20 mouse cellular contexts compared by ENCODE assay signal in genomic region chr13:9695403-9695802, GRCm38 (mm10).
DNase-seq lines count a peak whose midpoint lies in the region; ATAC-seq and TF ChIP-seq lines count a peak whose summit lies in the region.
"Had no signal": no experiment of that assay in that cellular context is flagged by ENCODE, and none has a peak within 500 bp of the region (broad histone marks: within the 10 kb centered on the region; RNA-seq: fewer than 3 reads in every experiment).

No protein-coding gene starts in this region.

- H3K27me3 ChIP-seq in lung, embryonic 14.5 days (ENCODE audit: insufficient read depth, low read length), result no peaks in the 10 kb centered on the region
- no peaks in the 10 kb centered on the region for H3K27me3 ChIP-seq in midbrain, embryonic 11.5 days (ENCODE audit: control insufficient read depth, insufficient read depth, low read length)
- no peaks in the 10 kb centered on the region for H3K27me3 ChIP-seq in midbrain, embryonic 10.5 days (ENCODE audit: low read depth, poor library complexity, severe bottlenecking)
- H3K27me3 ChIP-seq in limb, embryonic 14.5 days (ENCODE audit: control insufficient read depth, insufficient read depth, low read length), result no peaks in the 10 kb centered on the region
- H3K27me3 ChIP-seq: forebrain, embryonic 12.5 days; heart, embryonic 12.5 days had no signal

- no peak overlapping the region for H3K4me2 ChIP-seq in lung, embryonic 14.5 days
- no peak overlapping the region for H3K4me2 ChIP-seq in midbrain, embryonic 11.5 days
- H3K4me2 ChIP-seq in limb, embryonic 14.5 days (replicated peaks; ENCODE audit: low read depth, low read length, severe bottlenecking), result no peak overlapping the region
- H3K4me2 ChIP-seq: forebrain, embryonic 12.5 days; heart, embryonic 12.5 days; hindbrain, embryonic 14.5 days had no signal

- WGBS in lung, embryonic 14.5 days, result 64% methylated on average over 4 of the region's 4 CpGs
- WGBS in midbrain, embryonic 11.5 days, result 88% methylated on average over 4 of the region's 4 CpGs
- WGBS in midbrain, embryonic 10.5 days, result 92% methylated on average over 4 of the region's 4 CpGs
- 84% methylated on average over 4 of the region's 4 CpGs for WGBS in limb, embryonic 14.5 days

- TF ChIP-seq POLR2A in limb, embryonic 14.5 days (IDR thresholded peaks at IDR 0.05; ENCODE audit: borderline replicate concordance, extremely low read depth, insufficient read depth, insufficient read length), result no peak

- no peak for DNase-seq in lung, embryonic 14.5 days
- no peak for DNase-seq in lung, postnatal 25 days (ENCODE audit: low spot score)
- peak; percentile 4 for DNase-seq in midbrain, embryonic 11.5 days (ENCODE audit: low spot score, missing footprints)
- DNase-seq in midbrain, embryonic 10.5 days (ENCODE audit: low spot score), result no peak
- peak; percentile 50 for DNase-seq in Muller cell, postnatal 12 days (ENCODE audit: inconsistent ontology term)
- DNase-seq in limb, embryonic 14.5 days (ENCODE audit: low spot score), result no peak
- no peak for DNase-seq in gastrocnemius, postnatal 25 days
- DNase-seq: adrenal gland, adult 2 months; adrenal gland, postnatal 25 days; B cell, adult 2 months; cerebellum, adult 18-20 months; cerebellum, postnatal 10 days; gastrocnemius, postnatal 10 days had no signal

- H3K4me1 ChIP-seq in lung, embryonic 14.5 days (ENCODE audit: insufficient read depth), result 0 out of 2 replicates have a peak, but pooled peaks cover 5% of the 10 kb centered on the region
- no peaks in the 10 kb centered on the region for H3K4me1 ChIP-seq in midbrain, embryonic 11.5 days (ENCODE audit: control insufficient read depth, insufficient read depth, low read length)
- no peaks in the 10 kb centered on the region for H3K4me1 ChIP-seq in midbrain, embryonic 10.5 days
- H3K4me1 ChIP-seq in limb, embryonic 14.5 days (ENCODE audit: control insufficient read depth, insufficient read depth, low read length), result no peaks in the 10 kb centered on the region
- H3K4me1 ChIP-seq: forebrain, embryonic 12.5 days; heart, embryonic 12.5 days; hindbrain, embryonic 10.5 days had no signal

- no peaks in the 10 kb centered on the region for H3K9me3 ChIP-seq in lung, embryonic 14.5 days (ENCODE audit: low read depth, low read length)
- no peaks in the 10 kb centered on the region for H3K9me3 ChIP-seq in midbrain, embryonic 11.5 days (ENCODE audit: control insufficient read depth, low read length)
- no peaks in the 10 kb centered on the region for H3K9me3 ChIP-seq in midbrain, embryonic 10.5 days (replicated peaks)
- H3K9me3 ChIP-seq in limb, embryonic 14.5 days (ENCODE audit: control insufficient read depth, low read length), result no peaks in the 10 kb centered on the region
- H3K9me3 ChIP-seq: forebrain, embryonic 12.5 days; G1E; heart, embryonic 12.5 days; hindbrain, embryonic 10.5 days had no signal

- no peak overlapping the region for H3K4me3 ChIP-seq in lung, embryonic 14.5 days (ENCODE audit: low read depth, low read length)
- no peak overlapping the region for H3K4me3 ChIP-seq in midbrain, embryonic 11.5 days (ENCODE audit: low read depth, low read length)
- H3K4me3 ChIP-seq in midbrain, embryonic 10.5 days, result no peak overlapping the region
- H3K4me3 ChIP-seq in limb, embryonic 14.5 days (replicated peaks; ENCODE audit: low read length), result no peak overlapping the region
- H3K4me3 ChIP-seq: forebrain, embryonic 12.5 days; heart, embryonic 12.5 days; hindbrain, embryonic 10.5 days had no signal

- TF ChIP-seq CTCF in lung, embryonic 14.5 days (IDR thresholded peaks at IDR 0.05; ENCODE audit: low read depth), result no peak

- peaks cover 73% of the 10 kb centered on the region for H3K36me3 ChIP-seq in lung, embryonic 14.5 days (ENCODE audit: insufficient read depth)
- peaks cover 16% of the 10 kb centered on the region for H3K36me3 ChIP-seq in midbrain, embryonic 11.5 days (ENCODE audit: control insufficient read depth, insufficient read depth, low read length)
- H3K36me3 ChIP-seq in midbrain, embryonic 10.5 days, result peaks cover 85% of the 10 kb centered on the region
- H3K36me3 ChIP-seq in limb, embryonic 14.5 days (ENCODE audit: control insufficient read depth, insufficient read depth, low read length), result peaks cover 70% of the 10 kb centered on the region

- 0 out of 2 replicates have a peak overlapping the region, but pooled peaks have one; percentile 24 for H3K27ac ChIP-seq in lung, embryonic 14.5 days (ENCODE audit: low read depth)
- no peak overlapping the region for H3K27ac ChIP-seq in midbrain, embryonic 11.5 days (ENCODE audit: low read depth, low read length)
- no peak overlapping the region for H3K27ac ChIP-seq in midbrain, embryonic 10.5 days (replicated peaks)
- no peak overlapping the region for H3K27ac ChIP-seq in limb, embryonic 14.5 days (replicated peaks; ENCODE audit: low read depth, low read length)
- H3K27ac ChIP-seq: forebrain, embryonic 12.5 days; hindbrain, embryonic 10.5 days; hindbrain, embryonic 14.5 days had no signal

- H3K9ac ChIP-seq in lung, embryonic 14.5 days, result no peak overlapping the region
- H3K9ac ChIP-seq in midbrain, embryonic 11.5 days (ENCODE audit: low read length), result no peak overlapping the region
- H3K9ac ChIP-seq in limb, embryonic 14.5 days (ENCODE audit: low read depth, low read length, severe bottlenecking), result no peak overlapping the region
- H3K9ac ChIP-seq: forebrain, embryonic 12.5 days; heart, embryonic 12.5 days; hindbrain, embryonic 14.5 days had no signal

- ATAC-seq in lung, embryonic 14.5 days (ENCODE audit: insufficient read depth), result 0 out of 2 replicates have a peak, but pooled peaks have one; percentile 9
- ATAC-seq in midbrain, embryonic 11.5 days (ENCODE audit: low FRiP score), result no peak
- peak; percentile 28; the same call in 1 of the 2 replicates for ATAC-seq in limb, embryonic 14.5 days (ENCODE audit: low FRiP score, low read depth)
- ATAC-seq: CD4-positive, CD25-positive, alpha-beta regulatory T cell, adult 4 months; forebrain, embryonic 16.5 days had no signal

Comparison
In these comparisons a context has a peak if more than half of its experiments do, and no peak if none do; other contexts are left out.
1. DNase-seq: peak in midbrain, embryonic 11.5 days (single experiment) and Muller cell, postnatal 12 days (single experiment); none in lung, embryonic 14.5 days (single experiment), lung, postnatal 25 days (single experiment), midbrain, embryonic 10.5 days (single experiment), limb, embryonic 14.5 days (single experiment) and gastrocnemius, postnatal 25 days (single experiment).